23 mouse cellular contexts compared by ENCODE assay signal in genomic region chr13:38211122-38211521, GRCm38 (mm10).
"Had no signal": no experiment of that assay in that cellular context is flagged by ENCODE, and none has a peak within 500 bp of the region (broad histone marks: within the 10 kb centered on the region; RNA-seq: fewer than 3 reads in every experiment).

No protein-coding gene starts in this region.

- H3K27ac ChIP-seq: gastrocnemius, adult 2 months; heart, embryonic 10.5 days; hindbrain, embryonic 10.5 days; hindbrain, embryonic 12.5 days; hindbrain, embryonic 14.5 days; layer of hippocampus, adult 2 months; left cerebral cortex, adult 2 months; limb, embryonic 13.5 days; limb, embryonic 15.5 days; liver, embryonic 12.5 days had no signal

- DNase-seq: gastrocnemius, adult 2 months; gastrocnemius, postnatal 10 days; gastrocnemius, postnatal 25 days; heart, postnatal 10 days; heart, postnatal 4 days; kidney, adult 18-20 months; kidney, adult 8-10 months; kidney, postnatal 10 days; kidney, postnatal 25 days; kidney, postnatal 4 days had no signal

- ATAC-seq: hindbrain, embryonic 16.5 days; inflammation-experienced regulatory T-cells, adult 6 months; intestine, postnatal 0 days; liver, embryonic 12.5 days had no signal

- H3K9me3 ChIP-seq: heart, embryonic 10.5 days; heart, embryonic 12.5 days; hindbrain, embryonic 10.5 days; hindbrain, embryonic 12.5 days; limb, embryonic 13.5 days; limb, embryonic 15.5 days; liver, embryonic 12.5 days had no signal

- H3K9ac ChIP-seq: heart, embryonic 12.5 days; hindbrain, embryonic 12.5 days; hindbrain, embryonic 14.5 days; limb, embryonic 13.5 days; limb, embryonic 15.5 days; liver, embryonic 12.5 days had no signal

- H3K4me2 ChIP-seq: heart, embryonic 12.5 days; hindbrain, embryonic 12.5 days; hindbrain, embryonic 14.5 days; limb, embryonic 13.5 days; limb, embryonic 15.5 days; liver, embryonic 12.5 days had no signal

- H3K4me3 ChIP-seq: gastrocnemius, adult 2 months; heart, embryonic 10.5 days; heart, embryonic 12.5 days; hindbrain, embryonic 10.5 days; hindbrain, embryonic 12.5 days; layer of hippocampus, adult 2 months; left cerebral cortex, adult 2 months; limb, embryonic 13.5 days; limb, embryonic 15.5 days; liver, embryonic 12.5 days had no signal

- H3K27me3 ChIP-seq: heart, embryonic 12.5 days; hindbrain, embryonic 12.5 days; limb, embryonic 13.5 days; limb, embryonic 15.5 days; liver, embryonic 12.5 days had no signal
